Mouse (Mus musculus): ENCODE data around the gene Polr1a. TPM values are rescaled to one million over a fixed set of nuclear protein-coding genes. Genes with fewer than 3 reads are reported as not detected.

Gene Polr1a
- polyA plus RNA-seq, 1 experiment from 2014 or later, result 27.6 TPM

- H3K27ac ChIP-seq (ENCODE audit: low read length), result no peak overlapping the region
- H3K9ac ChIP-seq (replicated peaks; ENCODE audit: low read depth, low read length), result no peak overlapping the region
- no peaks in the 10 kb centered on the region for H3K36me3 ChIP-seq (ENCODE audit: control insufficient read depth, insufficient read depth, low read length)
- 80% methylated on average over 6 of the region's 6 CpGs for WGBS
- H3K4me2 ChIP-seq (replicated peaks; ENCODE audit: low read depth, low read length), result no peak overlapping the region
- no peaks in the 10 kb centered on the region for H3K9me3 ChIP-seq (ENCODE audit: control insufficient read depth, low read depth, low read length)
- no peak overlapping the region for H3K4me3 ChIP-seq (ENCODE audit: low read depth, low read length)
- no peak for ATAC-seq (ENCODE audit: insufficient number of reproducible peaks, insufficient read depth, low FRiP score, low read depth)
- no peaks in the 10 kb centered on the region for H3K27me3 ChIP-seq (ENCODE audit: control insufficient read depth, insufficient read depth, low read length)
- no peaks in the 10 kb centered on the region for H3K4me1 ChIP-seq (ENCODE audit: control insufficient read depth, insufficient read depth, low read length)
Observed at GRCm38 (mm10) chr6:72018052-72018451, 109.2 kb downstream of the Polr1a start.

- H3K9ac ChIP-seq (replicated peaks; ENCODE audit: low read depth, low read length), result no peak overlapping the region
- no peaks in the 10 kb centered on the region for H3K4me1 ChIP-seq (ENCODE audit: control insufficient read depth, insufficient read depth, low read length)
- H3K4me3 ChIP-seq (ENCODE audit: low read depth, low read length), result no peak overlapping the region
- H3K9me3 ChIP-seq (ENCODE audit: control insufficient read depth, low read depth, low read length), result no peaks in the 10 kb centered on the region
- no peak for ATAC-seq (ENCODE audit: insufficient number of reproducible peaks, insufficient read depth, low FRiP score, low read depth)
- H3K36me3 ChIP-seq (ENCODE audit: control insufficient read depth, insufficient read depth, low read length), result no peaks in the 10 kb centered on the region
- H3K27me3 ChIP-seq (ENCODE audit: control insufficient read depth, insufficient read depth, low read length), result no peaks in the 10 kb centered on the region
- no peak overlapping the region for H3K27ac ChIP-seq (ENCODE audit: low read length)
- H3K4me2 ChIP-seq (replicated peaks; ENCODE audit: low read depth, low read length), result no peak overlapping the region
Observed at GRCm38 (mm10) chr6:72025497-72025896, 116.6 kb downstream of the Polr1a start.

- 97% methylated on average over 1 of the region's 1 CpGs for WGBS
- H3K4me2 ChIP-seq (replicated peaks; ENCODE audit: low read depth, low read length), result no peak overlapping the region
- H3K9me3 ChIP-seq (ENCODE audit: control insufficient read depth, low read depth, low read length), result no peaks in the 10 kb centered on the region
- no peak for ATAC-seq (ENCODE audit: insufficient number of reproducible peaks, insufficient read depth, low FRiP score, low read depth)
- no peaks in the 10 kb centered on the region for H3K27me3 ChIP-seq (ENCODE audit: control insufficient read depth, insufficient read depth, low read length)
- H3K4me1 ChIP-seq (ENCODE audit: control insufficient read depth, insufficient read depth, low read length), result no peaks in the 10 kb centered on the region
- H3K36me3 ChIP-seq (ENCODE audit: control insufficient read depth, insufficient read depth, low read length), result no peaks in the 10 kb centered on the region
- H3K9ac ChIP-seq (replicated peaks; ENCODE audit: low read depth, low read length), result no peak overlapping the region
- no peak overlapping the region for H3K4me3 ChIP-seq (ENCODE audit: low read depth, low read length)
- H3K27ac ChIP-seq (ENCODE audit: low read length), result no peak overlapping the region
Observed at GRCm38 (mm10) chr6:72028079-72028478, 119.2 kb downstream of the Polr1a start.

GRCm38 (mm10) chr6:72029674-72030073 lies 120.8 kb downstream of the Polr1a start:
- no peaks in the 10 kb centered on the region for H3K9me3 ChIP-seq (ENCODE audit: control insufficient read depth, low read depth, low read length)
- no peak for ATAC-seq (ENCODE audit: insufficient number of reproducible peaks, insufficient read depth, low FRiP score, low read depth)

More at GRCm38 (mm10) chr6:72029674-72030073, 120.8 kb downstream of the Polr1a start:
- Histone ChIP-seq H3K4me3 (ENCODE audit: low read depth, low read length) (no peak overlapping the region), H3K27me3 (ENCODE audit: control insufficient read depth, insufficient read depth, low read length) (no peaks in the 10 kb centered on the region), H3K36me3 (ENCODE audit: control insufficient read depth, insufficient read depth, low read length) (no peaks in the 10 kb centered on the region), H3K27ac (ENCODE audit: low read length) (no peak overlapping the region), H3K4me2 (replicated peaks; ENCODE audit: low read depth, low read length) (no peak overlapping the region), H3K9ac (replicated peaks; ENCODE audit: low read depth, low read length) (no peak overlapping the region), H3K4me1 (ENCODE audit: control insufficient read depth, insufficient read depth, low read length) (no peaks in the 10 kb centered on the region)
- 70% methylated on average over 6 of the region's 6 CpGs for WGBS

Other genes with a start within 250 kb of the Polr1a start
- gene Reep1, start 201.5 kb upstream of the Polr1a start, polyA plus RNA-seq (2014; fragmentation: Nextera tagmentation; extraction: Ambion mirVana), result 16.8 and 22.5 TPM in 2 replicates
- 60.3 and 65.8 TPM in 2 replicates for gene Mrpl35, start 82.1 kb upstream of the Polr1a start, polyA plus RNA-seq (2014; fragmentation: Nextera tagmentation; extraction: Ambion mirVana)
- gene Immt, start 77.7 kb upstream of the Polr1a start, polyA plus RNA-seq (2014; fragmentation: Nextera tagmentation; extraction: Ambion mirVana), result 185 and 186 TPM in 2 replicates
- 103 TPM in 2 replicates for gene Ptcd3, start 303 bp upstream of the Polr1a start, polyA plus RNA-seq (2014; fragmentation: Nextera tagmentation; extraction: Ambion mirVana)
- gene St3gal5, start 188.5 kb downstream of the Polr1a start, polyA plus RNA-seq (2014; fragmentation: Nextera tagmentation; extraction: Ambion mirVana), result 27.0 and 28.3 TPM in 2 replicates